Mouse (Mus musculus) C2C12 (cell line): ENCODE measurements around the gene Ap2a1.

Source experiments
- CEBPB ChIP-seq: IDR thresholded peaks from one replicate; pipeline ENCODE4 v1.6.1; 2011; ENCODE audit warnings: low read depth, mild to moderate bottlenecking, control low read depth, moderate library complexity
- CTCF ChIP-seq: IDR thresholded peaks from one replicate; pipeline ENCODE4 v1.5.1; 2011; ENCODE audit not compliant: control insufficient read depth, insufficient read depth, insufficient read length
- MAX ChIP-seq: IDR thresholded peaks from one replicate; pipeline ENCODE4 v1.6.1; 2011; ENCODE audit warnings: mild to moderate bottlenecking, control low read depth
- MYOD1 ChIP-seq: IDR thresholded peaks from one replicate; pipeline ENCODE4 v1.6.1; 2011; ENCODE audit warnings: low read depth; ENCODE audit not compliant: control insufficient read depth, insufficient read length
- USF1 ChIP-seq: IDR thresholded peaks from one replicate; pipeline ENCODE4 v1.6.1; 2011; ENCODE audit warnings: low read depth, mild to moderate bottlenecking, control low read depth, moderate library complexity

GRCm38 (mm10) chr7:44877833-44878232 is 51.5 kb downstream of the Ap2a1 start:
- TF ChIP-seq CTCF (no peak), MAX (no peak), USF1 (no peak), MYOD1 (no peak), CEBPB (no peak)
